Mouse (Mus musculus): Measurements from ENCODE around the gene Npc2.

- TF ChIP-seq CTCF (IDR thresholded peaks at IDR 0.05; ENCODE audit: borderline replicate concordance, insufficient read depth, low read depth, low read length) (no peak), POLR2A (IDR thresholded peaks at IDR 0.05; ENCODE audit: borderline replicate concordance, insufficient read depth, low read length) (no peak)
Measured at GRCm38 (mm10) chr12:84743496-84743895, 29.5 kb downstream of the Npc2 start.
